Mouse (Mus musculus) CH12.LX (cell line): Measurements from ENCODE around the gene Olfr689. TPM values are rescaled to one million over a fixed set of nuclear protein-coding genes. Genes with fewer than 3 reads are reported as not detected.
"Not testable (repeated sequence)": the region's sequence is repeated elsewhere in the genome, so short reads cannot be mapped to it uniquely, and the experiment has no call there.

Source experiments
- DNase-seq: peaks from one replicate; pipeline ENCODE4 v3.0.0-alpha.2; 2013; ENCODE audit errors: extremely low read depth
- H3K27ac ChIP-seq: 2 replicates; pipeline ENCODE4 v1.5.1; 2012; ENCODE audit warnings: low read depth, mild to moderate bottlenecking, control low read depth, moderate library complexity; ENCODE audit not compliant: insufficient read depth
- H3K27me3 ChIP-seq: replicated peaks from 2 replicates; pipeline ENCODE3; 2012; ENCODE audit warnings: inconsistent platforms
- H3K36me3 ChIP-seq, 2 experiments: replicated peaks in 1 of 2; 2 replicates each; pipeline versions ENCODE3 to v1.6.1; 2012; ENCODE audit warnings: inconsistent platforms in 1 of 2, low read length in 1 of 2, mild to moderate bottlenecking in 1 of 2, mixed read lengths in 1 of 2, moderate library complexity in 1 of 2; ENCODE audit not compliant: control insufficient read depth in 1 of 2, insufficient read depth in 1 of 2
- H3K4me1 ChIP-seq, 2 experiments: 2 replicates each; pipeline ENCODE4 v1.6.1; 2012; ENCODE audit warnings: inconsistent platforms in 1 of 2, moderate library complexity in 1 of 2; ENCODE audit not compliant: insufficient read depth in 2 of 2, control insufficient read depth in 1 of 2
- H3K4me2 ChIP-seq: 2 replicates; pipeline ENCODE4 v1.6.1; 2012; ENCODE audit warnings: low read depth, mild to moderate bottlenecking, control low read depth; ENCODE audit not compliant: poor library complexity, insufficient read depth, severe bottlenecking
- H3K4me3 ChIP-seq, 3 experiments: fragments of 150-350 bp in 1 of 3; sonication (generic) in 1 of 3; replicated peaks in 1 of 3; 2 replicates each; pipeline versions ENCODE3 to v1.5.1; 2011 to 2012; ENCODE audit warnings: low read depth in 2 of 3, low read length in 2 of 3, mild to moderate bottlenecking in 2 of 3, moderate library complexity in 2 of 3, control low read depth in 1 of 3, improper control_type of control experiment in 1 of 3, inconsistent platforms in 1 of 3, mixed read lengths in 1 of 3; ENCODE audit not compliant: poor library complexity in 1 of 3
- H3K79me2 ChIP-seq: replicated peaks from 2 replicates; pipeline ENCODE4 v1.6.1; 2012; ENCODE audit warnings: mild to moderate bottlenecking, moderate library complexity; ENCODE audit not compliant: control insufficient read depth, poor library complexity, insufficient read depth, severe bottlenecking; ENCODE audit errors: extremely low read depth
- H3K9ac ChIP-seq: 2 replicates; pipeline ENCODE4 v1.6.1; 2012; ENCODE audit warnings: low read depth, mild to moderate bottlenecking, control low read depth, moderate library complexity; ENCODE audit not compliant: insufficient read depth
- H3K9me3 ChIP-seq: replicated peaks from 2 replicates; pipeline ENCODE3; 2012; ENCODE audit warnings: low read length, inconsistent platforms, mixed read lengths
- BHLHE40 ChIP-seq: IDR thresholded peaks from 2 replicates; pipeline ENCODE4 v1.6.1; 2011; ENCODE audit warnings: mild to moderate bottlenecking, low read depth, low read length, improper control_type of control experiment
- E2F4 ChIP-seq: IDR thresholded peaks from 2 replicates; pipeline ENCODE4 v1.6.1; 2011; ENCODE audit warnings: low read depth, low read length, improper control_type of control experiment; ENCODE audit not compliant: insufficient replicate concordance
- HCFC1 ChIP-seq: IDR thresholded peaks from 2 replicates; pipeline ENCODE4 v1.6.1; 2012; ENCODE audit warnings: low read depth, mild to moderate bottlenecking, inconsistent platforms, low read length, improper control_type of control experiment
- JUN ChIP-seq: IDR thresholded peaks from 2 replicates; pipeline ENCODE4 v1.6.1; 2011; ENCODE audit warnings: low read depth, mild to moderate bottlenecking, low read length, improper control_type of control experiment, moderate library complexity; ENCODE audit not compliant: insufficient read depth
- JUND ChIP-seq: conservative IDR thresholded peaks from 2 replicates; pipeline ENCODE4 v1.6.1; 2011; ENCODE audit warnings: low read depth, low read length, improper control_type of control experiment
- KAT2A ChIP-seq: IDR thresholded peaks from 2 replicates; pipeline ENCODE4 v1.6.1; 2012; ENCODE audit warnings: low read length, improper control_type of control experiment, inconsistent platforms; ENCODE audit not compliant: insufficient replicate concordance
- MAFK ChIP-seq: IDR thresholded peaks from 2 replicates; pipeline ENCODE4 v1.6.1; 2011; ENCODE audit warnings: low read length, improper control_type of control experiment; ENCODE audit not compliant: insufficient replicate concordance
- MAX ChIP-seq: IDR thresholded peaks from 2 replicates; pipeline ENCODE4 v1.6.1; 2011; ENCODE audit warnings: low read length, improper control_type of control experiment
- MAZ ChIP-seq: IDR thresholded peaks from 2 replicates; pipeline ENCODE4 v1.6.1; 2012; ENCODE audit warnings: low read depth, mild to moderate bottlenecking, inconsistent platforms, low read length, improper control_type of control experiment, moderate library complexity
- MXI1 ChIP-seq: IDR thresholded peaks from 2 replicates; pipeline ENCODE4 v1.6.1; 2011; ENCODE audit warnings: mild to moderate bottlenecking, low read depth, low read length, improper control_type of control experiment
- NRF1 ChIP-seq: IDR thresholded peaks from 2 replicates; pipeline ENCODE4 v1.6.1; 2014; ENCODE audit warnings: low read depth, mild to moderate bottlenecking, inconsistent platforms, low read length, improper control_type of control experiment, moderate library complexity
- POLR2AphosphoS2 ChIP-seq: IDR thresholded peaks from 2 replicates; pipeline ENCODE4 v1.6.1; 2011; ENCODE audit warnings: low read depth, low read length, improper control_type of control experiment
- RCOR1 ChIP-seq: conservative IDR thresholded peaks from 2 replicates; pipeline ENCODE4 v1.6.1; 2012; ENCODE audit warnings: low read depth, mild to moderate bottlenecking, inconsistent platforms, low read length, improper control_type of control experiment
- SIN3A ChIP-seq: IDR thresholded peaks from 2 replicates; pipeline ENCODE4 v1.6.1; 2012; ENCODE audit warnings: low read length, improper control_type of control experiment, inconsistent platforms
- SMC3 ChIP-seq: IDR thresholded peaks from 2 replicates; pipeline ENCODE4 v1.6.1; 2011; ENCODE audit warnings: low read depth, low read length, improper control_type of control experiment
- TBP ChIP-seq: conservative IDR thresholded peaks from 2 replicates; pipeline ENCODE4 v1.6.1; 2011; ENCODE audit warnings: low read depth, low read length, improper control_type of control experiment
- TCF12 ChIP-seq: IDR thresholded peaks from 2 replicates; pipeline ENCODE4 v1.6.1; 2014; ENCODE audit warnings: low read depth, mild to moderate bottlenecking, inconsistent platforms, low read length, improper control_type of control experiment
- USF1 ChIP-seq: IDR thresholded peaks from 2 replicates; pipeline ENCODE4 v1.6.1; 2014; ENCODE audit warnings: low read depth, mild to moderate bottlenecking, inconsistent platforms, low read length, improper control_type of control experiment
- USF2 ChIP-seq: conservative IDR thresholded peaks from 2 replicates; pipeline ENCODE4 v1.6.1; 2011; ENCODE audit warnings: low read depth, low read length, improper control_type of control experiment
- ZC3H11A ChIP-seq: IDR thresholded peaks from 2 replicates; pipeline ENCODE4 v1.6.1; 2012; ENCODE audit warnings: low read depth, mild to moderate bottlenecking, inconsistent platforms, low read length, improper control_type of control experiment
- ZKSCAN1 ChIP-seq: IDR thresholded peaks from 2 replicates; pipeline ENCODE4 v1.6.1; 2012; ENCODE audit warnings: low read depth, inconsistent platforms, low read length, improper control_type of control experiment, borderline replicate concordance
- ZMIZ1 ChIP-seq: IDR thresholded peaks from 2 replicates; pipeline ENCODE4 v1.6.1; 2012; ENCODE audit warnings: low read depth, mild to moderate bottlenecking, inconsistent platforms, low read length, improper control_type of control experiment
- dilution Hi-C: fragments of 300-500 bp; cut with MboI; formaldehyde crosslinking; loops from 2 replicates; pipeline ENCODE4 v1.14.3; 2020; ENCODE audit warnings: low sequenced_read_pairs; ENCODE audit not compliant: extremely low pct_unique_long_range_greater_than_20kb, extremely low pct_ligation_motif_present
- in situ Hi-C: fragments of 300-500 bp; cut with MboI; formaldehyde crosslinking; loops from 3 replicates; pipeline ENCODE4 v1.14.3; 2019; ENCODE audit warnings: low sequenced_read_pairs, low pct_ligation_motif_present, low pct_unique_long_range_greater_than_20kb, mixed read lengths
- polyA plus RNA-seq: library from polyadenylated mRNA; unstranded; fragments of >175 nt; gene quantifications from 2 replicates; pipeline ENCODE4 v1.2.1, GENCODE M21; 2012; ENCODE audit warnings: low read depth; ENCODE audit not compliant: insufficient read length
- total RNA-seq, 2 experiments: library from RNA; depleted of rRNA; stranded (reverse); fragments of 300-350 nt in 1 of 2; fragments of >200 nt in 1 of 2; gene quantifications; 2 replicates each; pipeline ENCODE4 v1.2.3; 2012 to 2014

The Olfr689 gene
- total and polyA plus RNA-seq, 3 experiments: not detected

- H3K4me2 ChIP-seq: no peak within 1 kb of the TSS
- no peaks in the 10 kb centered on the region for H3K4me1 ChIP-seq
- H3K9ac ChIP-seq: no peak within 1 kb of the TSS
- H3K79me2 ChIP-seq: no peaks in the 10 kb centered on the region
- no peaks in the 10 kb centered on the region for H3K27me3 ChIP-seq
- H3K9me3 ChIP-seq: no peaks in the 10 kb centered on the region
- dilution Hi-C loops (no loop called here), in situ Hi-C loops (loop anchor here (10.0 kb wide), 1 partner anchor 51 kb away; no protein-coding TSS in a partner anchor)
- TF ChIP-seq TBP (no peak), MAZ (no peak), HCFC1 (no peak), KAT2A (no peak), ZKSCAN1 (no peak), E2F4 (no peak)
- no peak within 1 kb of the TSS for H3K4me3 ChIP-seq
- DNase-seq: no peak
- H3K27ac ChIP-seq: no peak within 1 kb of the TSS
- no peaks in the 10 kb centered on the region for H3K36me3 ChIP-seq
These were observed 23.0 kb downstream of the Olfr689 start, which contains the start of gene Olfr690 for GRCm38 (mm10) chr7:105334004-105334403. Olfr690 (minus strand) TSS chr7:105334104.

DNA sequence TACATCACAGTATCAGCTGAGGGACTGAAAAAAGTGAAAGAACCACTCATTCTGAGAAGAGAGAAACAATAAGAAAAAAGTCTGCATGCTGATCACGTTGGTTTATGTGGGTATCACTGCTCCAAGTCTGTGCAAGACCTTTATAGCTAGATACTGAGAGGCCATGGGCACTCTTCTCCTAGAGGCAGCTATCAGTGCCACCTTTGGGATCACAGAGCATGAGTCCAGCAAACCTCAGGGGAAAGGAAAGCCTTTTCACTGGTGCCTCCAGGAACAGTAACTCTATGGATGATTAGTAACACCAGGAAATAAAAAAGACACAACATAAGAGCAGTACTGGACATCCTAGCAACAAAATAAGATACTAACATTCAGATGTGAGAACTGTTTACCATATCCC is 31.2 kb downstream of the Olfr689 start, which contains the start of gene Olfr691:
Gene Olfr691, minus strand, starts transcription at position 101 of the 400 bp plus-strand sequence.
- in situ Hi-C loops (no loop called here), dilution Hi-C loops (no loop called here)

DNA sequence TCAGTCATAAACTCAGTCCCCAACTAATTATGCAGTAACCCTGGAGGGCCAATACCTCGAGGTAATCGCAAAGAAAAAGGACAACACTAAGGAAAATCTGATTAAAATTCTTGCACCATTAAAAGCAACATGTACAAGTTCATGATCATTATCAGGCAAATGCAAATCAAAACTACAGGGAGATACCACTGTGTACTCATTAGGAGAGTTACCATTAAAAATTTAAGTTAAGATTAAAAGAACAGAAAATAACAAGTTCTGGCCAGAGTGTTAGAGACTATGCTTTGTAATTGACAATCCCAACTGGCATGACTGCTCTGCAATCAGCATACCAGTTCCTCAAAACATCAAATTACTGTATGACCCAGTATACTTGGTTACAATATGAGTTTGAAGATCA is 31.8 kb downstream of the Olfr689 start:
- no peak overlapping the region for H3K4me2 ChIP-seq
- dilution Hi-C loops (no loop called here), in situ Hi-C loops (no loop called here)

More for the DNA sequence above, 31.2 kb downstream of the Olfr689 start, which contains the start of gene Olfr691:
- Histone ChIP-seq H3K79me2 (no peaks in the 10 kb centered on the region), H3K4me2 (no peak within 1 kb of the TSS), H3K36me3 (no peaks in the 10 kb centered on the region), H3K27me3 (peaks cover 1% of the 10 kb centered on the region), H3K27ac (no peak within 1 kb of the TSS), H3K4me1 (no peaks in the 10 kb centered on the region), H3K4me3 (no peak within 1 kb of the TSS), H3K9ac (no peak within 1 kb of the TSS)
- DNase-seq: peak; percentile 0
- TF ChIP-seq MAX: no peak
- TF ChIP-seq MAFK: no peak
- TF ChIP-seq ZKSCAN1: no peak
- no peak for TF ChIP-seq ZMIZ1
- no peak for TF ChIP-seq MXI1
- no peak for TF ChIP-seq HCFC1
- no peak for TF ChIP-seq USF2
- peak; percentile 39; the same call in 1 of the 2 replicates for TF ChIP-seq BHLHE40
- TF ChIP-seq, all 38 proteins: peak for 1
- no peaks in the 10 kb centered on the region for H3K9me3 ChIP-seq

GRCm38 (mm10) chr7:105356064-105356463 is 45.1 kb downstream of the Olfr689 start:
- H3K4me1 ChIP-seq, H3K4me3 ChIP-seq, in situ Hi-C loops, H3K79me2 ChIP-seq, dilution Hi-C loops, H3K9ac ChIP-seq, H3K27ac ChIP-seq, H3K27me3 ChIP-seq, H3K36me3 ChIP-seq, DNase-seq, H3K9me3 ChIP-seq, H3K4me2 ChIP-seq: not testable (repeated sequence)

More for the DNA sequence above, 31.8 kb downstream of the Olfr689 start:
- TF ChIP-seq JUND (no peak), USF1 (no peak), TCF12 (no peak), ZMIZ1 (no peak), POLR2AphosphoS2 (no peak), ZC3H11A (no peak), SMC3 (no peak), RCOR1 (no peak), NRF1 (no peak), JUN (no peak), MXI1 (no peak), SIN3A (no peak)
- no peak for DNase-seq
- Histone ChIP-seq H3K79me2 (no peaks in the 10 kb centered on the region), H3K9me3 (no peaks in the 10 kb centered on the region), H3K9ac (no peak overlapping the region), H3K4me3 (no peak overlapping the region), H3K4me1 (no peaks in the 10 kb centered on the region), H3K27me3 (peaks cover 1% of the 10 kb centered on the region), H3K27ac (no peak overlapping the region), H3K36me3 (no peaks in the 10 kb centered on the region)
